Mouse (Mus musculus): ENCODE data around the gene Cask. TPM values are rescaled to one million over a fixed set of nuclear protein-coding genes. Genes with fewer than 3 reads are reported as not detected.

Gene Cask
- polyA plus RNA-seq, 1 experiment: 34.7 TPM

DNA sequence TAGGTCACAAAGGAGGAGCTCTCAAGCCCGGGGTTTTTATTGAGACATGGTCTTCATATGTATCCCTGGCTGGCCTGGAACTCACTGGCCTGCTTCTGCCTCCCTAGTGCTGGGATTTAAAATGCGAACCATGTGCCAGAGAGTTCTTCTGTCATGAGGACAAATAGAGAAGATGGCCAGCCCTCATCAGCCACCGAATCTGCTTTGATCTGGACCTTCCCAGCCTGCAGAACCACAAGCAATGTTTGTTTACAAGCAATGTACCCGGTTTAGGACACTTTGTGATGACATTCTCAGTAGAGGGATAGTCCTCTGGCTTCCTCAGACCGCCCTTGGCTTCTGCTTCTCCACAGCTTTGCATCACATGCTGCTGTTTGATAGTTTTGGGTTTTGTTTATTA, 372.9 kb downstream of the Cask start:
- H3K27me3 ChIP-seq (ENCODE audit: control insufficient read depth, insufficient read depth, low read length, poor library complexity, severe bottlenecking): no peaks in the 10 kb centered on the region
- H3K36me3 ChIP-seq (ENCODE audit: control insufficient read depth, insufficient read depth, low read length, poor library complexity, severe bottlenecking): no peaks in the 10 kb centered on the region
- no peak overlapping the region for H3K27ac ChIP-seq (ENCODE audit: insufficient read depth, low read length)
- H3K4me3 ChIP-seq (ENCODE audit: low read depth, low read length): no peak overlapping the region
- TF ChIP-seq POLR2A (IDR thresholded peaks at IDR 0.05; ENCODE audit: insufficient read depth, low read length) (no peak), EP300 (IDR thresholded peaks at IDR 0.05; ENCODE audit: insufficient read depth, low read depth, low read length) (no peak), CTCF (IDR thresholded peaks at IDR 0.05; ENCODE audit: low read depth, low read length) (no peak)
- H3K4me1 ChIP-seq (ENCODE audit: control insufficient read depth, insufficient read depth, low read length): no peaks in the 10 kb centered on the region
- no peak overlapping the region for H3K9ac ChIP-seq (ENCODE audit: low read depth, poor library complexity, severe bottlenecking)
- no peaks in the 10 kb centered on the region for H3K9me3 ChIP-seq (replicated peaks; ENCODE audit: control insufficient read depth, insufficient read depth, low read length, poor library complexity, severe bottlenecking)

DNA sequence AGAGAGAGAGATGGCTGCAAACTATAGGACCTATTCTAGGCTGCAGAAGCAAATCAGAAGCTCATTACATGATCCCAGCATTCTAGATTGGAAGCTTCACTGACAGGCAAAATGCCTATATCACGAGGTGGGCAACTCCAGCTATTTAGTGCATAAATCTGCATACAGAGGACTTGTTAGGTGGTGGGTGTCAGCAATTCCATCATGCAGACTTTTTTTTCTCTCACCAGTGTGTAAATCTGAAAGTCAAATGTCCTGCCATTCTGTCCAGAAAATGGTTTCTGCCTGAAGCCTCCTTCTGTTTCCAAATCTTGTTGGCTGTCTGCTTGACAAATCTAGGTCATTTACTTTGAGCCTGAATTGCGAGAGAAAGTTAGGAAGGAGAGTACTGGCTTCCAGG, 373.6 kb downstream of the Cask start:
- Histone ChIP-seq H3K9ac (ENCODE audit: low read depth, poor library complexity, severe bottlenecking) (no peak overlapping the region), H3K27me3 (ENCODE audit: control insufficient read depth, insufficient read depth, low read length, poor library complexity, severe bottlenecking) (no peaks in the 10 kb centered on the region), H3K9me3 (replicated peaks; ENCODE audit: control insufficient read depth, insufficient read depth, low read length, poor library complexity, severe bottlenecking) (no peaks in the 10 kb centered on the region), H3K27ac (ENCODE audit: insufficient read depth, low read length) (no peak overlapping the region), H3K36me3 (ENCODE audit: control insufficient read depth, insufficient read depth, low read length, poor library complexity, severe bottlenecking) (no peaks in the 10 kb centered on the region), H3K4me3 (ENCODE audit: low read depth, low read length) (no peak overlapping the region), H3K4me1 (ENCODE audit: control insufficient read depth, insufficient read depth, low read length) (no peaks in the 10 kb centered on the region)
- TF ChIP-seq POLR2A (IDR thresholded peaks at IDR 0.05; ENCODE audit: insufficient read depth, low read length) (no peak), EP300 (IDR thresholded peaks at IDR 0.05; ENCODE audit: insufficient read depth, low read depth, low read length) (no peak), CTCF (IDR thresholded peaks at IDR 0.05; ENCODE audit: low read depth, low read length) (no peak)

DNA sequence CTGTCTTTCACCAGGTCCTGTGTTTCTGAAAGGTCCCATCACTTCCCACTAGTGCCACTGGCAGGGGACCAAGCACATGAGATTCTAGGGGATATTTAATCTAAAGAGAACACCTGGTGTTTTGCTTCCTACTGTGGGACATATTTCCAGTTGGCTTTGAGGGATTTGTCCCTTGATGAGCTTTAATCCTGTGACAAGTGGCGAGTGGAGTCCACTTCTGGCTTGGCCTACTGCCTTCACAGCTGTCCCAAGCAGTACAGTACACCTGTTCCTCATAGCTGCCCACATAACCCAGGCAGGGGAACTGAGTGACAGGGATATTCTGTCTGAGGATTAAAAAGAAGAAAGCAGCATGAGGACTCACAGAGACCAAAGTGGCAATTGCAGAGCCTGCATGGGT, 375.8 kb downstream of the Cask start:
- no peaks in the 10 kb centered on the region for H3K36me3 ChIP-seq (ENCODE audit: control insufficient read depth, insufficient read depth, low read length, poor library complexity, severe bottlenecking)
- H3K4me1 ChIP-seq (ENCODE audit: control insufficient read depth, insufficient read depth, low read length): no peaks in the 10 kb centered on the region
- H3K4me3 ChIP-seq (ENCODE audit: low read depth, low read length): no peak overlapping the region
- H3K27ac ChIP-seq (ENCODE audit: insufficient read depth, low read length): no peak overlapping the region
- no peaks in the 10 kb centered on the region for H3K9me3 ChIP-seq (replicated peaks; ENCODE audit: control insufficient read depth, insufficient read depth, low read length, poor library complexity, severe bottlenecking)
- no peak overlapping the region for H3K9ac ChIP-seq (ENCODE audit: low read depth, poor library complexity, severe bottlenecking)
- H3K27me3 ChIP-seq (ENCODE audit: control insufficient read depth, insufficient read depth, low read length, poor library complexity, severe bottlenecking): no peaks in the 10 kb centered on the region
- TF ChIP-seq POLR2A (IDR thresholded peaks at IDR 0.05; ENCODE audit: insufficient read depth, low read length): no peak
- TF ChIP-seq CTCF (IDR thresholded peaks at IDR 0.05; ENCODE audit: low read depth, low read length): no peak
- no peak for TF ChIP-seq EP300 (IDR thresholded peaks at IDR 0.05; ENCODE audit: insufficient read depth, low read depth, low read length)

DNA sequence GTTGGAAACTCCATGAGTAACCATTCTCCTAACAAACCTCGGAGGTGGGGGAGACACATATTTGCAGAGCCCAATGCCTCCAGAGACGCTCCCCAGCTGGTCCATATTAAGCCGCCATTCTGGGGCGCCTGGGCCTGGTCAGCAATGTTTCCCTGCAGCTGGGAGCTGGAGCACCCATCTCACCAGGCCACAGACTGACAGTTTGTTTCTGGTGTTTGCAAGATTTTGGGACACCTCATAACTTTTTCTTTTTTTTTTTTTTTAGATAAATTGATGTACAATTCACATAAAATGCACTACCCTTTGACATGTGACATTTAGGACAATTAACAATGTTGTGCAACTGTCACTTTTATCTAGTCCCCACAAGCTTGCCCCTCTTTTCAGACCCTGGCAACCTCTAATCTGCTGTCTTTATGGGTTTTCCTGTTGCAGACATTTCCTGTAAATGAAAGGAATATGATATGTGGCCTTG, 378.4 kb downstream of the Cask start:
- Histone ChIP-seq H3K4me1 (ENCODE audit: control insufficient read depth, insufficient read depth, low read length) (no peaks in the 10 kb centered on the region), H3K27ac (ENCODE audit: insufficient read depth, low read length) (no peak overlapping the region), H3K9ac (ENCODE audit: low read depth, poor library complexity, severe bottlenecking) (no peak overlapping the region), H3K36me3 (ENCODE audit: control insufficient read depth, insufficient read depth, low read length, poor library complexity, severe bottlenecking) (no peaks in the 10 kb centered on the region), H3K27me3 (ENCODE audit: control insufficient read depth, insufficient read depth, low read length, poor library complexity, severe bottlenecking) (no peaks in the 10 kb centered on the region), H3K4me3 (ENCODE audit: low read depth, low read length) (no peak overlapping the region), H3K9me3 (replicated peaks; ENCODE audit: control insufficient read depth, insufficient read depth, low read length, poor library complexity, severe bottlenecking) (no peaks in the 10 kb centered on the region)
- TF ChIP-seq EP300 (IDR thresholded peaks at IDR 0.05; ENCODE audit: insufficient read depth, low read depth, low read length) (no peak), CTCF (IDR thresholded peaks at IDR 0.05; ENCODE audit: low read depth, low read length) (no peak), POLR2A (IDR thresholded peaks at IDR 0.05; ENCODE audit: insufficient read depth, low read length) (no peak)

DNA sequence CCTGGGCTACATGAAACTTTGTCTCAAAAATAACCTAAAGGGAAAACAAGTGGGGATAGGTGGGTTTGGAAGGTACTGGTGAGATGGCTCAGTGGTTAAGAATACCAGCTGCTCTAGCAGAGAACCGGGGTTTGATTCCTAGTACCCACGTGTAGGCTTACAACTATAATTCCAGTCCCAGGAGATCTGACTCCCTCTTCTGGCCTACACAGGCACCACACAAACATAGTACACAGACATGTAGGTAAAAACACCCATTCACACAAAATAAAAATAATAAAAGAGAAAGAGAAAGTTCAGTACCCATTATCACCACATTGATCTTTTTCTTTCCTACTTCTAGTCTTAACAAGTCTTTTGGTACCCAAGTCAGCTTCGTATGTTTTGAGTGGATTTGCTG, 379.2 kb downstream of the Cask start:
- Histone ChIP-seq H3K9ac (ENCODE audit: low read depth, poor library complexity, severe bottlenecking) (no peak overlapping the region), H3K27ac (ENCODE audit: insufficient read depth, low read length) (no peak overlapping the region), H3K27me3 (ENCODE audit: control insufficient read depth, insufficient read depth, low read length, poor library complexity, severe bottlenecking) (no peaks in the 10 kb centered on the region), H3K4me3 (ENCODE audit: low read depth, low read length) (no peak overlapping the region), H3K9me3 (replicated peaks; ENCODE audit: control insufficient read depth, insufficient read depth, low read length, poor library complexity, severe bottlenecking) (no peaks in the 10 kb centered on the region), H3K4me1 (ENCODE audit: control insufficient read depth, insufficient read depth, low read length) (no peaks in the 10 kb centered on the region), H3K36me3 (ENCODE audit: control insufficient read depth, insufficient read depth, low read length, poor library complexity, severe bottlenecking) (no peaks in the 10 kb centered on the region)
- no peak for TF ChIP-seq EP300 (IDR thresholded peaks at IDR 0.05; ENCODE audit: insufficient read depth, low read depth, low read length)
- TF ChIP-seq POLR2A (IDR thresholded peaks at IDR 0.05; ENCODE audit: insufficient read depth, low read length): no peak
- TF ChIP-seq CTCF (IDR thresholded peaks at IDR 0.05; ENCODE audit: low read depth, low read length): no peak

DNA sequence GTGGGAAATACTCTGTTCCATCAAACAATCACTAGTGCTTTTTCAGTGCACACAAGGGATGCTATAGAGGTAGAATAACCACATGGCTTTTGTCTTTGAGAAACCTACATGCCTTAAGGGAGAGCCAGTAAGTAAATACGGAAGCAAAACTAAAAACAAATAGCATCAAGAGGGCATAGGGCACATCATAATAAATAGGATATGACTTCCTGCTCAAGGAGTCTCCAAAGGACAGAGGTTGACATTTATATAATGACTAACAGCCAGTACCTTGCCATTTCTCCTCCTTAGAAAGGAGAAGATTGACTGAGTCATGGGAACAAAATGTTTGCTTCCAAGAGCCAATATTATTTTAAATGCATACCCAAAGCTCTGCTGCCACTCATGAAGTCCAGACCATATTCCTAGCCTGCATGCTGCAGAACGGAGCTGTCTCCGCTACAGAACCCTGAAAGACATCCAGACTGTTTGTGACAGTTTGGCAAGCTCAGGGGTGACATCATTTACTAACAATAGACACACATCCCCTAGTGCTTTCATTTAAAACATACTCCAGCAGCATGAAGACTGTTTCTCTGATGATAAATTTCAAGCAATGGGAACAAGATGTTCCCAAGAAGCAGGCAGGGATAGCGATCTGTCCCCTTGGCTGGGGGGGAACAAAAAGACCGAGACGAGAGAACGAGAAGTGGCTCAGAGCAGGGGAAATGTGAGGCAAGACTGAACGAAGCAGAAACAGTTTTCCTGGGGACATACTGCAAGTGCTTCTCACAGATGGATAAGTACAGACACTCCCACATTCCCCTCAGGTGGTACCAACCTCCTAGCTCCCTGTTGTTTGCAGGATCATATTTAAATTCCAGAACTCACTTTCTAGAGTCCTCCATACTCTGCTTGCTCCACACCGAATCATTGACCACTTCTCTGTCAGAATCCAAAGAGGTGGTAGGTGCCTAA, 381.7 kb downstream of the Cask start:
- no peaks in the 10 kb centered on the region for H3K4me1 ChIP-seq (ENCODE audit: control insufficient read depth, insufficient read depth, low read length)
- H3K27ac ChIP-seq (ENCODE audit: insufficient read depth, low read length): no peak overlapping the region
- H3K27me3 ChIP-seq (ENCODE audit: control insufficient read depth, insufficient read depth, low read length, poor library complexity, severe bottlenecking): no peaks in the 10 kb centered on the region

More for the DNA sequence above, 381.7 kb downstream of the Cask start:
- Histone ChIP-seq H3K9me3 (replicated peaks; ENCODE audit: control insufficient read depth, insufficient read depth, low read length, poor library complexity, severe bottlenecking) (no peaks in the 10 kb centered on the region), H3K9ac (ENCODE audit: low read depth, poor library complexity, severe bottlenecking) (no peak overlapping the region), H3K4me3 (ENCODE audit: low read depth, low read length) (no peak overlapping the region), H3K36me3 (ENCODE audit: control insufficient read depth, insufficient read depth, low read length, poor library complexity, severe bottlenecking) (no peaks in the 10 kb centered on the region)
- TF ChIP-seq POLR2A (IDR thresholded peaks at IDR 0.05; ENCODE audit: insufficient read depth, low read length) (no peak), EP300 (IDR thresholded peaks at IDR 0.05; ENCODE audit: insufficient read depth, low read depth, low read length) (no peak), CTCF (IDR thresholded peaks at IDR 0.05; ENCODE audit: low read depth, low read length) (no peak)
